Mouse (Mus musculus): ENCODE data around the gene Olfr77.

Gene Olfr77

GRCm38 (mm10) chr9:19916565-19916964 is at the start of gene Olfr77:
TSS of gene Olfr77 (plus strand) at chr9:19916865.
- DNase-seq (ENCODE audit: low spot score in 2 of 2): no peak

GRCm38 (mm10) chr9:19887904-19888303 is 28.8 kb upstream of the Olfr77 start, which contains the start of gene Olfr862:
TSS of gene Olfr862 (minus strand) at chr9:19888004.
- DNase-seq (ENCODE audit: low spot score in 2 of 2): no peak

GRCm38 (mm10) chr9:19911170-19911569 is 5.5 kb upstream of the Olfr77 start:
- DNase-seq (ENCODE audit: low spot score in 2 of 2): no peak

All from heart, adult 9 months (tissue).